Mouse (Mus musculus) C2C12 (cell line): ENCODE data around the gene Fra10ac1.

Experiments
- CTCF ChIP-seq: IDR thresholded peaks from one replicate; pipeline ENCODE4 v1.5.1; 2011; ENCODE audit not compliant: control insufficient read depth, insufficient read depth, insufficient read length
- MAX ChIP-seq: IDR thresholded peaks from one replicate; pipeline ENCODE4 v1.6.1; 2011; ENCODE audit warnings: mild to moderate bottlenecking, control low read depth
- MYOG ChIP-seq: IDR thresholded peaks from one replicate; pipeline ENCODE4 v1.6.1; 2011; ENCODE audit not compliant: control insufficient read depth, insufficient read length; ENCODE audit errors: extremely low read depth
- USF1 ChIP-seq: IDR thresholded peaks from one replicate; pipeline ENCODE4 v1.6.1; 2011; ENCODE audit warnings: low read depth, mild to moderate bottlenecking, control low read depth, moderate library complexity

- no peak for TF ChIP-seq CTCF
- no peak for TF ChIP-seq USF1
- no peak for TF ChIP-seq MAX
- no peak for TF ChIP-seq MYOG
Observed at GRCm38 (mm10) chr19:38143540-38144271, 80.2 kb downstream of the Fra10ac1 start.
